Mouse (Mus musculus) thymus, postnatal 36 days (tissue): Measurements from ENCODE around the gene Rbck1.

ENCODE experiments used
- DNase-seq, 2 experiments: peaks; one replicate each; pipeline ENCODE4 v3.0.0; 2022; ENCODE audit warnings: mixed read lengths in 2 of 2

Rbck1 gene

GRCm38 (mm10) chr2:152343329-152344213 is 11.1 kb upstream of the Rbck1 start, which contains the start of gene Trib3:
TSS of gene Trib3 (minus strand) at chr2:152344032.
- DNase-seq: peak; percentile 86 to 88

DNA sequence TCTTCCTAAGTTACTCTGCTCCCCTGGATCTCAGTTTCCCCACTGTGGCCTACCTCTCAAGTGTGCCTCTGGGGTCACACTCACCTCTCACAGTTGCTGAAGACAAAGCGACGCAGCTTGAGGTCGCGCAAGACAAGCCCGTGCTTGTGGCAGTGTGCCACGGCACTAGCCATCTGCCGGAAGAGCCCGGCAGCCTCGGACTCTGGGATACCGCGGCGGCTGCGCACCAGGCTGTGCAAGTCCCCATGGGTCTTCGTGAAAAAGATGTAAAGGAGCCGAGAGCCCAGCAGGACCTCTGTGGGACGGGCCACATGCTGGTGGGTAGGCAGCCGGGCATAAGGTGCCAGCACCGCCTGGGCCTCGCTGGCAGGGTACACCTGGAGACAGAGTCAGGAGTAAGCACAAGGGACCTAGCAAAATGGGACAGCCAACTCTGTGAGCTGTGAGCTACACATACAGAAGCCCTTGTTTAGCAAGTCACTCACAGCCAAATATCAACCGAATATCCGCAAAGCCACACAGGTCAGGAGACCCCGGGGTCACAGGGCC is 7.3 kb upstream of the Rbck1 start:
- no peak for DNase-seq

DNA sequence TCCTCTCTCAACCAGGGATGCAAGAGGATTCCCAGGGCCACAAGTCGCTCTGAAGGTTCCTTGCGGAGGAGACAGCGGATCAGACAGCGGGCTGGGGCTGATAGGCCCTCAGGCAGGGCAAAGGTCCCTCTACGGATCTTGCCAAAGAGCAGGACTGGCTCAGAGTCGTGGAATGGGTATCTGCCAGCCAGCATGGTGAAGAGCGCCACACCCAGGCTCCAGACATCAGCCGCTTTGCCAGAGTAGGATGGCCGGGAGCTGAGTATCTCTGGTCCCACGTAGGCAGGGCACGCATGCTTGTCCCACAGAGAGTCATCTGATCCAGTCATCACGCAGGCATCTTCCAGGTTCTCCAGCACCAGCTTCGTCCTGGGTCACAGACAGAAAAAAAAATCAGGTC is 5.9 kb upstream of the Rbck1 start:
- no peak for DNase-seq

DNA sequence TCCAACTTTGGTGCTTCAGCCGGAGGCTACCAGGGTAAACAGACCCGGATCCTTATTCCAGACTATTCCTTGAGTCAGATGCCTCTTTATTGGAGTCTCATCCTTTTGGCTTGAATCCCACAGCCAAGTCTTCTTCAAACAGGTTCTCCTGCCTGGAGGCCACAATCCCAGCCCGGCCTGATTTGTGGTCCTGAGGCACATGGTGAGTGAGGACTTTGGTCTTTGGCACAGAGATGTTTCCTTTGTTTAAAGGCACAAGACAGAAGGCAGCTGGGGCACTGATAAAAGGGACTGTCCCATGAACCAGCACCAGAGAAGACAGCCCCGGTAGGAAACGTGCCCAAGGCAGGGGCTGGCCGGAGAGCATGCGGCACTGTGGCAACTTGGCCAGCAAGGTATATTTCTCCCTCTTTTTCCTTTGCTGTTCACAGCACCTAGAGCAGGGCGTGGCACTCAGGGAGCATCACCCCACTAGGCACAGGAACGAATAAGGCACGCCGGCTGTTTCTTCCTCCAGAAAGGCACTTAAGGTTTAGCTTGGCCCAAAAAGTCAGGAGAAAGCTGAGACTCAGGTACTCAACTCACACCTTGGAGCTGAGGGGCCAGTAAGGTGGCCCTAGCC is 5.2 kb upstream of the Rbck1 start:
- DNase-seq: no peak

DNA sequence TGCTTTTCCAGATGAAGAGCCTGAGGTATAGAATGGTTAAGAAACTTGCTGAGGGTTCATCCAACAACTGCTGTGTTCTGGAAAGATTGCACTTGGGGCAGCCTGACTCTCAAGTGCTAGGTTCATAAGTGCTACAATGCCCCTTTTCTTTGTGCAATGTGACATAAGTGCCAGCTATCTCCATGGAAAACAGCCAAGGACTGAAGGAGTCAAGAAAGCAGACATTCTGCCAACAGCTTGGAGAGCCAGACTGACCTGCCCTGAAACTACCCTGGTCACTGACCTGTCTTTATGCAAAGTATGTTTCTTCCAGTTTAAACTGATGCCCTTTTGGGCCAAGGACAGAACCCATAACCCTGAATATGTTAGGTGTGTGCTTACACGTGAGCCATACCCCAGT is 4.4 kb upstream of the Rbck1 start:
- DNase-seq: no peak

- DNase-seq: no peak
Observed at GRCm38 (mm10) chr2:152335289-152335820, 2.9 kb upstream of the Rbck1 start.

DNA sequence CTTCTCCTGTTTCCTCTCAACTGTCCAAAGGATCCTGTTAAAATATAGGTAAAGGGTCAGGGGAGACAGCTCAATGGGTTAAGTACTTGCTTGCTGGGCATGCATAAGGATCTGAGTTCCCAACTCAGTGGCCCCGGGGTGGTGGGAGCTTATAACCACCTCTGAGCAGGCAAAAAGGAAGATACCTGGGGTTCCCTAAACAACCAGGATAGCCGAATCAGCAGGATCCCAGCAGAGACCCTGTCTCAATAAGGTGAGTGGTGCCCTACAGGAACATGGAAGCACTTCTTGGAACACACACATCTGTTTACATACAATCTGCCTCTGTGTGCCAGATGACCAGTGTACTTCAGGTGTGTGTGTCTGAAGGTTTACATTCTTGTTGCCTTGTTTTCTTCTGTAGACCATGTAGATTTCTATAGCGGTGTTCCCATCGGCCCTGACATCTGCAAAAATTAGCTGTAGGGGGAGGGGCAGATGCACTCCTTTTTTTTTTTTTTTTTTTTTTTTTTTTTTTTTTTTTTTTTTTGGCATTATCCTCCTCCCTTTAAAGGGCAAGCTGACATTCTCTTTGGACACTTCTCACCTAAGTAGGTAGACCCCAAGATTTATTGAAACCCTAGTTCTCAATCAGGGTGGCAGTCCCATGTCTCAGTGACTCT is 1.0 kb upstream of the Rbck1 start:
- no peak for DNase-seq

- no peak for DNase-seq
Observed at GRCm38 (mm10) chr2:152330858-152331423, 1.5 kb downstream of the Rbck1 start.

- no peak for DNase-seq
Observed at GRCm38 (mm10) chr2:152327980-152328379, 4.5 kb downstream of the Rbck1 start.

GRCm38 (mm10) chr2:152326654-152327053 is 5.8 kb downstream of the Rbck1 start:
- DNase-seq: no peak

DNA sequence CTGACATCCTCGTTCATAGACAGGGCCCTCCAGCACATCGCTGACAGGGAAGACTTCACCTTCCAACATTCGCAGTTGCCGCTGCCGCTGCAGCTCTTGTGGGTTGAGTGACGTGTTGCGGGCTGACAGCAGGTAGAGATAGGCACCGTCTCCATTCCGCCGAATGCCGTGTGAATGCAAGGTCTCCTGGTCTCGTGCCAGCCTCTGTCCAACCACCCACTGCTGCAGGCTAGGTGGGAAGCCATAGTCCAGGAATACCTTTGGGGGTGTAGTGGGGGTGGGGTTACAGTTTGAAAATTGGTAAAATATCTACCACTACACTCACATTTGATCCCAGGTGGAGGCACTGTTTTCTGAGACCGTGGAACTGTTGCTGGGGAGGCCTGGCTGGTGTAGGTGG is 6.3 kb downstream of the Rbck1 start:
- DNase-seq: no peak

- DNase-seq: no peak
Observed at GRCm38 (mm10) chr2:152324842-152325241, 7.6 kb downstream of the Rbck1 start.

- DNase-seq: no peak
Observed at GRCm38 (mm10) chr2:152323971-152324370, 8.5 kb downstream of the Rbck1 start.

DNA sequence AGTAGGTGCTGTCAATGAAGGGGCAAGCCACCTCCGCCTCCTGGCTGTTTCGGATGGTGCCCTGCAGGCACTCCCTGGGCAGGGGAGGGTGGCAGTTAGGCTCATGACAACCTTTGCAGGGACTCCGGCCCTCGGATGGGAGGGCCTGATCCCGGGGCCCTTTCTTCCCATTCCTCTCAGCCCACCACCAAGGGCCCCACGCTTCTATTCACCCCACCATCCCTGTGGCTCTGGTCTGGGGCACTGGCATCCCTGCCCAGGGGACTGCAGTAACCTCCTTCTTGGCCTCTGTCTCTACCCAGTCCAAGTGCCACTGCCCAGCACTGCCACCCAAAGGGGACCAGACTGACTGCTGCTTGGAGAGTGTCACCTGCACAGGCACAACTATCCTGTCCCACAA is 10.3 kb downstream of the Rbck1 start:
- no peak for DNase-seq

GRCm38 (mm10) chr2:152321558-152321957 is 10.9 kb downstream of the Rbck1 start:
- DNase-seq: no peak

GRCm38 (mm10) chr2:152317054-152317453 is 15.4 kb downstream of the Rbck1 start:
- no peak for DNase-seq

- DNase-seq: no peak
Observed at GRCm38 (mm10) chr2:152313926-152314325, 18.5 kb downstream of the Rbck1 start.

DNA sequence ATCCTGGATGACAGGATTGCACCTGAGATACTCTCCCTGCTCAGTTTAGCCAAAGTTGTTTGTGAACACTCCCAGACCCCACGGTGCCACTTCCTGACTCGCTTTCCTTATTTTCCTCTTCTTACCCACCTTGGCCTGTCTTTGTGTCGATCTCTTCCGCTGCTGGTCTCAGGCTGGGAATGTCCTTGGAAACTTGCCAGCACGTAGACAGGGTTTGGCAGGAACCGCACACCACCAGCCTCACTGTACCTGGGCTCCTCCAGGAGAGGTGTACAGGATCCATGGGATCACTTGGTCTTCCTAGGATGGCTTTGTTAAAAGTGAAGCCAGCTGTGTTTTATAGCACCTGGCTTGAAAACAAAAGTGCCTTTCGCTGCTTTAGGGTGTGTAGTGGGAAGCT is 19.5 kb downstream of the Rbck1 start:
- no peak for DNase-seq

DNA sequence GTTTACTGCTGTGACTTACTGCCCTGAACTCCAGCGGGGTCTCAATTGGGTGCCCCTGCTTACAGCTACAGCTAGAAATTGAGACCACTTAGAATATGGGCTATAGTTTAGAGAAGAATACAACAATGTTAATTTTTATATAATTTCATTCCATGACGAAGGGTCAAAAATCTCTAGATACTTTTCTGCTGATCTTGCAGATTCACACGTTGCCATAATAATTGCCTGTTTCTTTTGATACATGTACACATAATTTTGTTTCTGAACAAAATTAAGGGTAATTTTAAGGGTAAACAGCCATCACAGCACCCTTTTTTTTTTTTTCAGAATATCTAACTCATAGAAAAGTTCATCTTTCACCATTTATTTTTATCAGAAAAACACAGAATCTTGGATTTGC is 25.3 kb downstream of the Rbck1 start:
- no peak for DNase-seq

- DNase-seq: no peak
Observed at GRCm38 (mm10) chr2:152305480-152305879, 27.0 kb downstream of the Rbck1 start.

DNA sequence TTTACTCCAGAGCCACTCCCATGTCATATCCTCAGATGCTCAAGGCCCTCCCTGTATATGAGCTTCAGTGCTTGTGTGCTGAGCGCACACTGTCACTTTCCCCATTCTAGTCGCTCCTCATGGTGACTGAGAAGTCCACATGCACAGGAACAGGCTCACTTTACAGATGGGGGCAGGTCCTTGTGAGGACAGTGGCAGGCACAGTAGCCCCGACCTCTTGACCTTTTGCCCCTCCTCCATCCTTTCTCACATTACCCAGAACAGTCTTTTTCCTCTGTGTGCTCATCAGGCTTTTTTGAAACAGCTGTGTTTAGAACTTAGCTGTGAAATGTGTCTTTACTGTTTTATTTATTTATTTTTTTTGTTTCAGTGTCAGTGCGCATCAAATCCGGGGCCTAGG is 28.7 kb downstream of the Rbck1 start:
- no peak for DNase-seq

- DNase-seq: no peak
Observed at GRCm38 (mm10) chr2:152302862-152303261, 29.6 kb downstream of the Rbck1 start.

GRCm38 (mm10) chr2:152294541-152294940 is 37.9 kb downstream of the Rbck1 start:
- no peak for DNase-seq
